Comparison of ENCODE assay signal across 8 mouse cellular contexts in the genomic region with DNA sequence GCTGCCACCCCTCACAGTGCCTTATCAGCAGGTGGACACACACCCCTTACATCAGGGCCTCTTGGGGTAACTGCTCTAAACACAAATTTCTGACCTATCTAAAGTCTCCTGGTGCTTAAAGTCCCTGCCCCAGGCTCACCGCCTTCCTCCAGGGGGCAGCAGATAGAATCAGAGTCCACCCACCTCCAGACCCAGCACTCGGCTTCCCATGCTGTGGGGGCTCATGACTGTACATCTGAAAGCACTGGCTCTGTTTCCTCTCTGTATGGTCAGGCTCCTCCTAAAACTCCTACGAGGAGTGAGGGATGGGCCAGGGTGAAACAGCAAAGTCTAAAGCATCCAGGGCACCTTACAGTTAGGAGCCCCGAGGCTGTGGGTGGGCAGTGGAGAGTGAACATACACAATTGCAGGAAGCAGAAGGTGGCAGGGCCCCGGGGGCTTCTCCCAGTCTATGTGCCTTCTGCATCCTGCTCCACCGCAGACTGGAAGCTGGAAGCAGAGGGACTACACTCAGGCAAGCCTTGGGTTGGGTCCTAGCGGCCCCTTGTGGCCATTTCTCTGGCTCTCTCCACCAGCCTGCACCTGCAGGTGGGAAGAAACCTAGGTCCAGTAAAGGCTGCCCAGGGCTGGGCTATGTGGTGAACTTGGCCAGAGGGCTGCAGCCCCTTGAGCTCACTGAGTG. TPM values are rescaled to one million over a fixed set of nuclear protein-coding genes. Genes with fewer than 3 reads are reported as not detected.
DNase-seq lines count a peak whose midpoint lies in the region; ATAC-seq and TF ChIP-seq lines count a peak whose summit lies in the region.

No protein-coding gene starts in this region.

- no peak overlapping the region for H3K27ac ChIP-seq in hindbrain, postnatal 0 days

- H3K4me1 ChIP-seq in hindbrain, postnatal 0 days (ENCODE audit: insufficient read depth, low read length) = 0 out of 2 replicates have a peak, but pooled peaks cover 14% of the 10 kb centered on the region

- 7% methylated on average over 7 of the region's 7 CpGs for WGBS in hindbrain, postnatal 0 days

- H3K9me3 ChIP-seq in hindbrain, postnatal 0 days (ENCODE audit: low read length) = no peaks in the 10 kb centered on the region

- H3K9ac ChIP-seq in hindbrain, postnatal 0 days (replicated peaks; ENCODE audit: low read length) = no peak overlapping the region

- peak; percentile 91 for ATAC-seq in hindbrain, postnatal 0 days

- TF ChIP-seq CTCF in hindbrain, postnatal 0 days (IDR thresholded peaks at IDR 0.05; ENCODE audit: low read depth) = peak; percentile 93

- no peaks in the 10 kb centered on the region for H3K27me3 ChIP-seq in hindbrain, postnatal 0 days (ENCODE audit: insufficient read depth, low read length)

- H3K4me2 ChIP-seq in hindbrain, postnatal 0 days (ENCODE audit: low read depth, low read length) = no peak overlapping the region

- H3K36me3 ChIP-seq in hindbrain, postnatal 0 days (ENCODE audit: insufficient read depth, low read length) = no peaks in the 10 kb centered on the region

- no peak overlapping the region for H3K4me3 ChIP-seq in hindbrain, postnatal 0 days (ENCODE audit: low read length)

- peak; percentile 77 for DNase-seq in adipocyte (ENCODE audit: low spot score)
- DNase-seq in cerebellum, postnatal 36 days = peak; percentile 87
- peak; percentile 69 for DNase-seq in gastrocnemius, adult 18-20 months (ENCODE audit: low spot score)
- DNase-seq in hindbrain, postnatal 0 days (ENCODE audit: low spot score) = peak; percentile 93
- peak; percentile 84 to 85 for DNase-seq in left cerebral cortex, adult 18-20 months (ENCODE audit: low spot score in 2 of 2)
- peak; percentile 74 for DNase-seq in lung, postnatal 36 days
- DNase-seq in right cerebral cortex, adult 18-20 months = peak; percentile 81
- peak; percentile 55 to 71 for DNase-seq in urinary bladder, postnatal 36 days (ENCODE audit: low spot score in 2 of 2)

RNA-seq across cellular contexts. Expression of a gene that starts 31.3 kb away (rescaled TPM):
- total RNA-seq in gastrocnemius, adult 18-20 months (2021) = not detected
- 4.5 and 8.1 TPM in 2 replicates for total RNA-seq in hindbrain, postnatal 0 days (2014; rRNA removed)
- polyA plus RNA-seq in hindbrain, postnatal 0 days (2015; fragmentation: Nextera tagmentation; extraction: Ambion mirVana) = 9.6 and 12.2 TPM in 2 replicates
- under 1 TPM in 1 of 2 experiments, not detected in 1; 0.46 TPM for total RNA-seq in left cerebral cortex, adult 18-20 months (2021)
